Mouse (Mus musculus): ENCODE data around the gene Usp17ld. TPM values are rescaled to one million over a fixed set of nuclear protein-coding genes. Genes with fewer than 3 reads are reported as not detected.
"Not testable (repeated sequence)": the region's sequence is repeated elsewhere in the genome, so short reads cannot be mapped to it uniquely, and the experiment has no call there.

Gene Usp17ld
- total RNA-seq (2012; rRNA removed) = 1.3 and 1.4 TPM in 2 replicates

GRCm38 (mm10) chr7:103252405-103252804, at the start of gene Usp17ld:
Gene Usp17ld, minus strand, starts transcription at chr7:103252505.
- H3K9ac ChIP-seq (ENCODE audit: insufficient read depth, low read depth, low read length, poor library complexity, severe bottlenecking); H3K27ac ChIP-seq (ENCODE audit: insufficient read depth, low read depth, low read length, poor library complexity, severe bottlenecking); H3K36me3 ChIP-seq (ENCODE audit: control insufficient read depth, insufficient read depth, low read length, poor library complexity, severe bottlenecking); DNase-seq (ENCODE audit: low read depth, low spot score); H3K4me1 ChIP-seq (ENCODE audit: control insufficient read depth in 2 of 2, insufficient read depth in 2 of 2, low read length in 2 of 2, poor library complexity in 1 of 2); H3K9me3 ChIP-seq (ENCODE audit: control insufficient read depth, insufficient read depth, low read depth, low read length); in situ Hi-C loops (cut with MboI; ENCODE audit: low sequenced_read_pairs in 2 of 2, unreplicated experiment in 2 of 2); H3K4me3 ChIP-seq (ENCODE audit: insufficient read depth in 1 of 2, low read depth in 1 of 2, low read length in 2 of 2, poor library complexity in 1 of 2, severe bottlenecking in 1 of 2): not testable (repeated sequence)

- Histone ChIP-seq H3K36me3 (ENCODE audit: control insufficient read depth, insufficient read depth, low read length, poor library complexity, severe bottlenecking) (no peaks in the 10 kb centered on the region), H3K9ac (ENCODE audit: insufficient read depth, low read depth, low read length, poor library complexity, severe bottlenecking) (no peak within 1 kb of the TSS), H3K27ac (ENCODE audit: insufficient read depth, low read depth, low read length, poor library complexity, severe bottlenecking) (no peak within 1 kb of the TSS), H3K4me1 (ENCODE audit: control insufficient read depth in 2 of 2, insufficient read depth in 2 of 2, low read length in 2 of 2, poor library complexity in 1 of 2) (no peaks in the 10 kb centered on the region), H3K9me3 (ENCODE audit: control insufficient read depth, insufficient read depth, low read depth, low read length) (no peaks in the 10 kb centered on the region), H3K4me3 (ENCODE audit: insufficient read depth in 1 of 2, low read depth in 1 of 2, low read length in 2 of 2, poor library complexity in 1 of 2, severe bottlenecking in 1 of 2) (no peak within 1 kb of the TSS)
- no peak for TF ChIP-seq CHD2 (IDR thresholded peaks at IDR 0.05; ENCODE audit: low read depth, low read length)
- TF ChIP-seq MAFK (IDR thresholded peaks at IDR 0.05; ENCODE audit: insufficient read depth, low read depth, low read length) = no peak
- TF ChIP-seq ZNF384 (IDR thresholded peaks at IDR 0.05; ENCODE audit: low read depth, low read length) = no peak
- no peak for TF ChIP-seq HCFC1 (IDR thresholded peaks at IDR 0.05; ENCODE audit: borderline replicate concordance, insufficient read depth, low read length)
- TF ChIP-seq ZC3H11A (IDR thresholded peaks at IDR 0.05; ENCODE audit: borderline replicate concordance, low read depth, low read length) = no peak
- in situ Hi-C loops (cut with MboI; ENCODE audit: low sequenced_read_pairs in 2 of 2, unreplicated experiment in 2 of 2) = no loop called here
- DNase-seq (ENCODE audit: low read depth, low spot score) = no peak
These were observed 35.6 kb downstream of the Usp17ld start, which contains the start of gene Olfr594 for GRCm38 (mm10) chr7:103216696-103217095. Gene Olfr594, plus strand, starts transcription at chr7:103216996.

GRCm38 (mm10) chr7:103212050-103212449, 40.3 kb downstream of the Usp17ld start:
- H3K9ac ChIP-seq (ENCODE audit: insufficient read depth, low read depth, low read length, poor library complexity, severe bottlenecking); H3K4me3 ChIP-seq (ENCODE audit: insufficient read depth in 1 of 2, low read depth in 1 of 2, low read length in 2 of 2, poor library complexity in 1 of 2, severe bottlenecking in 1 of 2); in situ Hi-C loops (cut with MboI; ENCODE audit: low sequenced_read_pairs in 2 of 2, unreplicated experiment in 2 of 2); H3K4me1 ChIP-seq (ENCODE audit: control insufficient read depth in 2 of 2, insufficient read depth in 2 of 2, low read length in 2 of 2, poor library complexity in 1 of 2); H3K36me3 ChIP-seq (ENCODE audit: control insufficient read depth, insufficient read depth, low read length, poor library complexity, severe bottlenecking); H3K9me3 ChIP-seq (ENCODE audit: control insufficient read depth, insufficient read depth, low read depth, low read length); DNase-seq (ENCODE audit: low read depth, low spot score); H3K27ac ChIP-seq (ENCODE audit: insufficient read depth, low read depth, low read length, poor library complexity, severe bottlenecking): not testable (repeated sequence)

GRCm38 (mm10) chr7:103211562-103211961, 40.7 kb downstream of the Usp17ld start, which contains the start of gene Olfr593:
Gene Olfr593, plus strand, starts transcription at chr7:103211862.
- no peaks in the 10 kb centered on the region for H3K4me1 ChIP-seq (ENCODE audit: control insufficient read depth in 2 of 2, insufficient read depth in 2 of 2, low read length in 2 of 2, poor library complexity in 1 of 2)
- in situ Hi-C loops (cut with MboI; ENCODE audit: low sequenced_read_pairs in 2 of 2, unreplicated experiment in 2 of 2) = no loop called here

More at GRCm38 (mm10) chr7:103211562-103211961, 40.7 kb downstream of the Usp17ld start, which contains the start of gene Olfr593:
- Histone ChIP-seq H3K27ac (ENCODE audit: insufficient read depth, low read depth, low read length, poor library complexity, severe bottlenecking) (no peak within 1 kb of the TSS), H3K9me3 (ENCODE audit: control insufficient read depth, insufficient read depth, low read depth, low read length) (no peaks in the 10 kb centered on the region), H3K36me3 (ENCODE audit: control insufficient read depth, insufficient read depth, low read length, poor library complexity, severe bottlenecking) (no peaks in the 10 kb centered on the region), H3K9ac (ENCODE audit: insufficient read depth, low read depth, low read length, poor library complexity, severe bottlenecking) (no peak within 1 kb of the TSS), H3K4me3 (ENCODE audit: insufficient read depth in 1 of 2, low read depth in 1 of 2, low read length in 2 of 2, poor library complexity in 1 of 2, severe bottlenecking in 1 of 2) (no peak within 1 kb of the TSS)
- DNase-seq (ENCODE audit: low read depth, low spot score) = no peak
- TF ChIP-seq MAFK (IDR thresholded peaks at IDR 0.05; ENCODE audit: insufficient read depth, low read depth, low read length) = no peak
- no peak for TF ChIP-seq ZC3H11A (IDR thresholded peaks at IDR 0.05; ENCODE audit: borderline replicate concordance, low read depth, low read length)
- TF ChIP-seq CHD2 (IDR thresholded peaks at IDR 0.05; ENCODE audit: low read depth, low read length) = no peak
- no peak for TF ChIP-seq HCFC1 (IDR thresholded peaks at IDR 0.05; ENCODE audit: borderline replicate concordance, insufficient read depth, low read length)
- TF ChIP-seq ZNF384 (IDR thresholded peaks at IDR 0.05; ENCODE audit: low read depth, low read length) = no peak

Other genes with a start within 250 kb of the Usp17ld start
- not detected in 2 replicates for gene Olfr582, start 214.5 kb downstream of the Usp17ld start, total RNA-seq (2012; rRNA removed)
- gene Olfr583, start 201.2 kb downstream of the Usp17ld start, total RNA-seq (2012; rRNA removed) = not detected in 2 replicates
- gene Olfr584, start 170.6 kb downstream of the Usp17ld start, total RNA-seq (2012; rRNA removed) = not detected in 2 replicates
- not detected in 2 replicates for gene Olfr585, start 154.8 kb downstream of the Usp17ld start, total RNA-seq (2012; rRNA removed)
- gene Olfr586, start 126.9 kb downstream of the Usp17ld start, total RNA-seq (2012; rRNA removed) = not detected in 2 replicates
- not detected in 2 replicates for gene Olfr588-ps1, start 111.6 kb downstream of the Usp17ld start, total RNA-seq (2012; rRNA removed)
- not detected in 2 replicates for gene Olfr589, start 96.1 kb downstream of the Usp17ld start, total RNA-seq (2012; rRNA removed)
- not detected in 2 replicates for gene Olfr591, start 74.2 kb downstream of the Usp17ld start, total RNA-seq (2012; rRNA removed)
- not detected in 2 replicates for gene Olfr592, start 67.7 kb downstream of the Usp17ld start, total RNA-seq (2012; rRNA removed)
- not detected in 2 replicates for gene Olfr593, start 40.6 kb downstream of the Usp17ld start, total RNA-seq (2012; rRNA removed)
- not detected in 2 replicates for gene Olfr594, start 35.5 kb downstream of the Usp17ld start, total RNA-seq (2012; rRNA removed)
- gene Olfr596, start 53.1 kb upstream of the Usp17ld start, total RNA-seq (2012; rRNA removed) = not detected in 2 replicates
- not detected in 2 replicates for gene Olfr597, start 63.8 kb upstream of the Usp17ld start, total RNA-seq (2012; rRNA removed)
- not detected in 2 replicates for gene Olfr598, start 71.1 kb upstream of the Usp17ld start, total RNA-seq (2012; rRNA removed)
- not detected in 2 replicates for gene Olfr599, start 83.4 kb upstream of the Usp17ld start, total RNA-seq (2012; rRNA removed)
- gene Olfr600, start 97.2 kb upstream of the Usp17ld start, total RNA-seq (2012; rRNA removed) = not detected in 2 replicates
- not detected in 2 replicates for gene Olfr601, start 110.2 kb upstream of the Usp17ld start, total RNA-seq (2012; rRNA removed)
- not detected in 2 replicates for gene Olfr603, start 133.7 kb upstream of the Usp17ld start, total RNA-seq (2012; rRNA removed)
- 3.7 and 6.4 TPM in 2 replicates for gene Usp17lc, start 162.6 kb upstream of the Usp17ld start, total RNA-seq (2012; rRNA removed)
- gene Olfr605, start 192.9 kb upstream of the Usp17ld start, total RNA-seq (2012; rRNA removed) = not detected in 2 replicates
- gene Olfr606, start 196.5 kb upstream of the Usp17ld start, total RNA-seq (2012; rRNA removed) = not detected in 2 replicates
- not detected in 2 replicates for gene Olfr607, start 211.6 kb upstream of the Usp17ld start, total RNA-seq (2012; rRNA removed)
- not detected in 2 replicates for gene Olfr608, start 217.4 kb upstream of the Usp17ld start, total RNA-seq (2012; rRNA removed)
- not detected in 2 replicates for gene Olfr609, start 245.6 kb upstream of the Usp17ld start, total RNA-seq (2012; rRNA removed)

All from ES-E14 (cell line).